Mouse (Mus musculus) liver, embryonic 14.5 days (tissue): Measurements from ENCODE around the gene Btbd8.

ENCODE experiments used
- CTCF ChIP-seq: IDR thresholded peaks from 2 replicates; pipeline ENCODE4 v1.5.1; 2016; ENCODE audit warnings: antibody characterized with exemption, low read depth, control low read depth
- EP300 ChIP-seq: IDR thresholded peaks from 2 replicates; pipeline ENCODE4 v1.6.1; 2016; ENCODE audit warnings: antibody characterized with exemption, low read depth

- TF ChIP-seq EP300 = no peak
- no peak for TF ChIP-seq CTCF
These were observed 77.7 kb downstream of the Btbd8 start for GRCm38 (mm10) chr5:107515453-107515852.
